Mouse (Mus musculus) ES-Bruce4 (cell line): ENCODE measurements around the gene Adam8. TPM values are rescaled to one million over a fixed set of nuclear protein-coding genes. Genes with fewer than 3 reads are reported as not detected.

ENCODE experiments used
- H3K27ac ChIP-seq: 2 replicates; pipeline ENCODE4 v1.5.1; 2012; ENCODE audit warnings: low read length, inconsistent platforms; ENCODE audit not compliant: insufficient read depth
- H3K27me3 ChIP-seq: 2 replicates; pipeline ENCODE4 v1.6.1; 2012; ENCODE audit warnings: mild to moderate bottlenecking, low read length, inconsistent platforms; ENCODE audit not compliant: control insufficient read depth, poor library complexity, insufficient read depth, severe bottlenecking
- H3K36me3 ChIP-seq: 2 replicates; pipeline ENCODE4 v1.6.1; 2012; ENCODE audit warnings: inconsistent platforms, mild to moderate bottlenecking, low read length, moderate library complexity; ENCODE audit not compliant: control insufficient read depth, poor library complexity, insufficient read depth, severe bottlenecking
- H3K4me1 ChIP-seq: one replicate; pipeline ENCODE4 v1.8.1; 2011; ENCODE audit warnings: low read length; ENCODE audit not compliant: control insufficient read depth, insufficient read depth
- H3K4me3 ChIP-seq: 2 replicates; pipeline ENCODE4 v1.5.1; 2011; ENCODE audit warnings: low read depth, mild to moderate bottlenecking, low read length
- H3K9ac ChIP-seq: 2 replicates; pipeline ENCODE4 v1.6.1; 2012; ENCODE audit warnings: low read depth, mild to moderate bottlenecking, inconsistent platforms; ENCODE audit not compliant: poor library complexity, severe bottlenecking
- H3K9me3 ChIP-seq: replicated peaks from 2 replicates; pipeline ENCODE4 v1.6.1; 2012; ENCODE audit warnings: mild to moderate bottlenecking, low read length, inconsistent platforms; ENCODE audit not compliant: control insufficient read depth, poor library complexity, insufficient read depth, severe bottlenecking
- CTCF ChIP-seq: IDR thresholded peaks from one replicate; pipeline ENCODE4 v1.8.1; 2011; ENCODE audit warnings: low read depth, low read length
- EP300 ChIP-seq: IDR thresholded peaks from 2 replicates; pipeline ENCODE4 v1.6.1; 2011; ENCODE audit warnings: low read depth, low read length; ENCODE audit not compliant: insufficient read depth
- POLR2A ChIP-seq: IDR thresholded peaks from one replicate; pipeline ENCODE4 v1.8.1; 2011; ENCODE audit warnings: low read length; ENCODE audit not compliant: insufficient read depth
- polyA plus RNA-seq: library from polyadenylated mRNA; stranded (reverse); fragments of >200 nt; gene quantifications from 2 replicates; pipeline ENCODE4 v1.2.4, GENCODE M21; 2011; ENCODE audit warnings: low read depth; ENCODE audit not compliant: missing spikeins, insufficient read depth, insufficient read length

Gene Adam8
- polyA plus RNA-seq, 1 experiment, result 9.2 TPM

- Histone ChIP-seq H3K4me1 (peaks cover 2% of the 10 kb centered on the region), H3K36me3 (peaks cover 12% of the 10 kb centered on the region)
- no peak for TF ChIP-seq EP300
- TF ChIP-seq CTCF, result no peak
- TF ChIP-seq POLR2A, result no peak
Observed at GRCm38 (mm10) chr7:139998691-139999350, 6.5 kb upstream of the Adam8 start.

GRCm38 (mm10) chr7:139994676-139995075 is 2.3 kb upstream of the Adam8 start:
- Histone ChIP-seq H3K4me3 (no peak overlapping the region), H3K4me1 (peaks cover 2% of the 10 kb centered on the region), H3K9ac (no peak overlapping the region), H3K27me3 (no peaks in the 10 kb centered on the region), H3K36me3 (peaks cover 12% of the 10 kb centered on the region), H3K27ac (peak overlapping the region; percentile 48; the same call in 1 of the 2 replicates), H3K9me3 (no peaks in the 10 kb centered on the region)
- no peak for TF ChIP-seq EP300
- peak; percentile 41 for TF ChIP-seq CTCF
- no peak for TF ChIP-seq POLR2A

More at GRCm38 (mm10) chr7:139998691-139999350, 6.5 kb upstream of the Adam8 start:
- Histone ChIP-seq H3K27ac (no peak overlapping the region), H3K9me3 (no peaks in the 10 kb centered on the region), H3K4me3 (no peak overlapping the region), H3K27me3 (no peaks in the 10 kb centered on the region), H3K9ac (no peak overlapping the region)

- peaks cover 12% of the 10 kb centered on the region for H3K36me3 ChIP-seq
- H3K9ac ChIP-seq, result no peak overlapping the region
- TF ChIP-seq EP300, result no peak
- no peak for TF ChIP-seq POLR2A
- no peak for TF ChIP-seq CTCF
- H3K4me1 ChIP-seq, result peaks cover 2% of the 10 kb centered on the region
- H3K27me3 ChIP-seq, result no peaks in the 10 kb centered on the region
- peak overlapping the region; percentile 48; the same call in 1 of the 2 replicates for H3K27ac ChIP-seq
- no peak overlapping the region for H3K4me3 ChIP-seq
- H3K9me3 ChIP-seq, result no peaks in the 10 kb centered on the region
Observed at GRCm38 (mm10) chr7:139994202-139994601, 1.8 kb upstream of the Adam8 start.

- peak overlapping the region; percentile 9; the same call in 1 of the 2 replicates for H3K27ac ChIP-seq
- H3K4me1 ChIP-seq, result peaks cover 2% of the 10 kb centered on the region
- H3K4me3 ChIP-seq, result no peak overlapping the region
- no peaks in the 10 kb centered on the region for H3K27me3 ChIP-seq
- no peaks in the 10 kb centered on the region for H3K9me3 ChIP-seq
- no peak for TF ChIP-seq CTCF
- no peak for TF ChIP-seq POLR2A
- TF ChIP-seq EP300, result no peak
- peaks cover 10% of the 10 kb centered on the region for H3K36me3 ChIP-seq
- H3K9ac ChIP-seq, result no peak overlapping the region
Observed at GRCm38 (mm10) chr7:139993532-139993931, 1.2 kb upstream of the Adam8 start.

GRCm38 (mm10) chr7:139990864-139991394 is 1.4 kb downstream of the Adam8 start:
- no peaks in the 10 kb centered on the region for H3K9me3 ChIP-seq
- H3K4me3 ChIP-seq, result no peak overlapping the region
- no peak overlapping the region for H3K9ac ChIP-seq
- H3K4me1 ChIP-seq, result peaks cover 2% of the 10 kb centered on the region
- TF ChIP-seq CTCF (no peak), POLR2A (no peak), EP300 (no peak)
- no peak overlapping the region for H3K27ac ChIP-seq
- H3K36me3 ChIP-seq, result no peaks in the 10 kb centered on the region
- no peaks in the 10 kb centered on the region for H3K27me3 ChIP-seq

- H3K27ac ChIP-seq, result no peak overlapping the region
- no peak overlapping the region for H3K9ac ChIP-seq
- no peaks in the 10 kb centered on the region for H3K27me3 ChIP-seq
- no peak overlapping the region for H3K4me3 ChIP-seq
- no peak for TF ChIP-seq EP300
- TF ChIP-seq CTCF, result no peak
- TF ChIP-seq POLR2A, result no peak
- no peaks in the 10 kb centered on the region for H3K9me3 ChIP-seq
- H3K36me3 ChIP-seq, result no peaks in the 10 kb centered on the region
- H3K4me1 ChIP-seq, result no peaks in the 10 kb centered on the region
Observed at GRCm38 (mm10) chr7:139988272-139988671, 4.1 kb downstream of the Adam8 start.
